Mouse (Mus musculus): ENCODE measurements at regions not wholly inside any gene's neighbourhood (a gene's known extent, or its start where the extent isn't known, plus 50 kb on each side); places are given as distances from the start of the nearest gene placed in this dataset.

DNA sequence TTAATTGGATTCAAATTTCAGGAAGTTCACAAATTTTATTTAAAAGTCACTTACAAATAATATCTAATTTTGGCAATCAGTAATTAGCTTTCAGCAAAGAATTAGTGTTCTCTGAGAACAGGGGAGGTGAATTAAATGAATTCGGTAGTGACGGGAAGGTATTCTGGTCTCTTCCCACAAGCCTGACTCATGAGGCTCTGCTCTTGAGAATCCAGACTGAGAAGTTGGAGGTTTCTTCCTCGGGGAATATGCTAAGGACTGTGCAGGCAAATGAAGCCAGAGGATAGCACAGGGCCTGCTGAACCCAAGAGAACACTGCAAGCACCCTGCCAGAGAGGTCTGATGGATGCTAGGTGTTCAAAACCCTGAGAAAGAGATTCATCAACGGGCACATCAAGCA is 144.6 kb upstream of the Fat4 start:
- no peak for TF ChIP-seq POLR2A (IDR thresholded peaks at IDR 0.05; ENCODE audit: insufficient read depth, low read depth, low read length)
- no peak for TF ChIP-seq EP300 (IDR thresholded peaks at IDR 0.05; ENCODE audit: insufficient read depth, low read depth, low read length)
